Mouse (Mus musculus) kidney, postnatal 10 days (tissue): ENCODE measurements around the gene Gpsm1.

Source experiments
- DNase-seq: peaks from one replicate; pipeline ENCODE4 v3.0.0; 2021; ENCODE audit warnings: mixed read lengths

Gene Gpsm1

GRCm38 (mm10) chr2:26315072-26315924 is at the start of gene Gpsm1:
Gpsm1 (plus strand) TSS chr2:26315515.
- peak; percentile 95 for DNase-seq

- no peak for DNase-seq
Measured at GRCm38 (mm10) chr2:26266066-26266742, 49.1 kb upstream of the Gpsm1 start.

GRCm38 (mm10) chr2:26268216-26268615 is 47.1 kb upstream of the Gpsm1 start:
- DNase-seq, result no peak

GRCm38 (mm10) chr2:26273611-26274010 is 41.7 kb upstream of the Gpsm1 start:
- DNase-seq, result peak; percentile 80

- no peak for DNase-seq
Measured at GRCm38 (mm10) chr2:26279712-26280111, 35.6 kb upstream of the Gpsm1 start.

GRCm38 (mm10) chr2:26280594-26280993 is 34.7 kb upstream of the Gpsm1 start:
- no peak for DNase-seq

- peak; percentile 49 for DNase-seq
Measured at GRCm38 (mm10) chr2:26285804-26286203, 29.5 kb upstream of the Gpsm1 start.

- no peak for DNase-seq
Measured at GRCm38 (mm10) chr2:26286391-26286790, 28.9 kb upstream of the Gpsm1 start.

GRCm38 (mm10) chr2:26290133-26290532 is 25.2 kb upstream of the Gpsm1 start:
- no peak for DNase-seq

- DNase-seq, result no peak
Measured at GRCm38 (mm10) chr2:26294457-26294856, 20.9 kb upstream of the Gpsm1 start, which contains the start of gene Ccdc187. Ccdc187 (minus strand) TSS chr2:26294557.

- no peak for DNase-seq
Measured at GRCm38 (mm10) chr2:26296606-26297195, 18.6 kb upstream of the Gpsm1 start.

- no peak for DNase-seq
Measured at GRCm38 (mm10) chr2:26298208-26298855, 17.0 kb upstream of the Gpsm1 start.

GRCm38 (mm10) chr2:26298856-26299230 is 16.5 kb upstream of the Gpsm1 start:
- no peak for DNase-seq

- no peak for DNase-seq
Measured at GRCm38 (mm10) chr2:26299336-26299735, 16.0 kb upstream of the Gpsm1 start.

GRCm38 (mm10) chr2:26300161-26300807 is 15.0 kb upstream of the Gpsm1 start:
- no peak for DNase-seq

GRCm38 (mm10) chr2:26300808-26301174 is 14.5 kb upstream of the Gpsm1 start:
- DNase-seq, result peak; percentile 94

- no peak for DNase-seq
Measured at GRCm38 (mm10) chr2:26302005-26302503, 13.3 kb upstream of the Gpsm1 start.

- DNase-seq, result no peak
Measured at GRCm38 (mm10) chr2:26304711-26305110, 10.6 kb upstream of the Gpsm1 start.

- DNase-seq, result no peak
Measured at GRCm38 (mm10) chr2:26305555-26305954, 9.8 kb upstream of the Gpsm1 start.

- no peak for DNase-seq
Measured at GRCm38 (mm10) chr2:26306702-26307101, 8.6 kb upstream of the Gpsm1 start.

- DNase-seq, result peak; percentile 73
Measured at GRCm38 (mm10) chr2:26309739-26310138, 5.6 kb upstream of the Gpsm1 start.

- DNase-seq, result no peak
Measured at GRCm38 (mm10) chr2:26311936-26312335, 3.4 kb upstream of the Gpsm1 start.

GRCm38 (mm10) chr2:26312812-26313211 is 2.5 kb upstream of the Gpsm1 start:
- no peak for DNase-seq
